In genomic region chr15:86137638-86138037, GRCm38 (mm10) we compare ENCODE assay signal across 8 mouse cellular contexts. TPM values are rescaled to one million over a fixed set of nuclear protein-coding genes. Genes with fewer than 3 reads are reported as not detected.
DNase-seq lines count a peak whose midpoint lies in the region; ATAC-seq and TF ChIP-seq lines count a peak whose summit lies in the region.
"Had no signal": no experiment of that assay in that cellular context is flagged by ENCODE, and none has a peak within 500 bp of the region (broad histone marks: within the 10 kb centered on the region; RNA-seq: fewer than 3 reads in every experiment).

No protein-coding gene starts in this region.

- no peak for TF ChIP-seq EP300 in MEL (IDR thresholded peaks at IDR 0.05; ENCODE audit: low read depth in 1 of 2, low read length in 2 of 2)
- no peak for TF ChIP-seq EP300 in lung, postnatal 0 days (IDR thresholded peaks at IDR 0.05)

- ATAC-seq in lung, postnatal 0 days = no peak; the same call in 1 of the 2 replicates
- no peak for ATAC-seq in activated CD4-positive, CD25-positive, alpha-beta regulatory T cell, adult 4 months

- no peak overlapping the region for H3K9ac ChIP-seq in MEL (ENCODE audit: control insufficient read depth, low read depth, low read length, poor library complexity, severe bottlenecking)
- no peak overlapping the region for H3K9ac ChIP-seq in lung, postnatal 0 days (replicated peaks; ENCODE audit: low read depth)

- intact Hi-C loops in left cerebral cortex, adult 2 months (cut with DNase I) = loop anchor here (5.0 kb wide), 1 partner anchor 240 kb away; no protein-coding TSS in a partner anchor
- intact Hi-C loops in left cerebral cortex, postnatal 25 days (cut with DNase I) = loop anchor here (5.0 kb wide), 1 partner anchor 240 kb away; no protein-coding TSS in a partner anchor

- no peaks in the 10 kb centered on the region for H3K79me2 ChIP-seq in MEL (ENCODE audit: control insufficient read depth, insufficient read depth, low read length, poor library complexity)

- no peaks in the 10 kb centered on the region for H3K36me3 ChIP-seq in MEL (ENCODE audit: control insufficient read depth in 1 of 2, insufficient read depth in 2 of 2, low read length in 2 of 2)
- peaks cover 11% of the 10 kb centered on the region for H3K36me3 ChIP-seq in lung, postnatal 0 days (ENCODE audit: insufficient read depth, low read length)

- no peak overlapping the region for H3K4me3 ChIP-seq in left cerebral cortex, adult 2 months
- H3K4me3 ChIP-seq in MEL (ENCODE audit: control insufficient read depth in 1 of 2, insufficient read depth in 1 of 2, low read depth in 2 of 2, low read length in 2 of 2) = no peak overlapping the region
- H3K4me3 ChIP-seq in lung, postnatal 0 days (ENCODE audit: low read depth, low read length) = no peak overlapping the region
- H3K4me3 ChIP-seq: megakaryocyte, embryonic 14.5 days had no signal

- DNase-seq in left cerebral cortex, adult 2 months (ENCODE audit: extremely low spot score in 1 of 2, low spot score in 2 of 2) = peak in 1 of 2 experiments; percentile 50
- no peak for DNase-seq in left cerebral cortex, postnatal 25 days (ENCODE audit: low spot score in 2 of 2)
- DNase-seq in MEL (ENCODE audit: low read depth, low spot score) = peak; percentile 48
- DNase-seq in brain, embryonic 14.5 days (ENCODE audit: low read depth) = no peak
- no peak for DNase-seq in lung, postnatal 0 days (ENCODE audit: low spot score)
- peak; percentile 32 to 42 for DNase-seq in thymus, adult 18-20 months

- H3K4me1 ChIP-seq in MEL (ENCODE audit: control insufficient read depth in 1 of 2, insufficient read depth in 2 of 2, low read length in 2 of 2) = no peaks in the 10 kb centered on the region
- H3K4me1 ChIP-seq in lung, postnatal 0 days (ENCODE audit: insufficient read depth, low read depth, low read length) = no peaks in the 10 kb centered on the region

- TF ChIP-seq RAD21 in MEL (IDR thresholded peaks at IDR 0.05; ENCODE audit: low read depth, low read length) = peak; percentile 24; the same call in 1 of the 2 replicates

- no peak overlapping the region for H3K4me2 ChIP-seq in lung, postnatal 0 days (replicated peaks; ENCODE audit: low read depth, low read length)

- peak; percentile 59 for TF ChIP-seq CTCF in left cerebral cortex, adult 2 months (IDR thresholded peaks at IDR 0.05)
- peak; percentile 65 to 73 (median 70) for TF ChIP-seq CTCF in MEL (IDR thresholded peaks at IDR 0.05 in 2 of 3, conservative IDR thresholded peaks at IDR 0.05 in 1 of 3; ENCODE audit: control insufficient read depth in 1 of 3, insufficient read depth in 1 of 3, low read depth in 2 of 3, low read length in 3 of 3, poor library complexity in 1 of 3, severe bottlenecking in 1 of 3)
- peak; percentile 42; the same call in 1 of the 2 replicates for TF ChIP-seq CTCF in brain, embryonic 14.5 days (IDR thresholded peaks at IDR 0.05; ENCODE audit: borderline replicate concordance, extremely low read depth, insufficient read depth, insufficient read length)
- TF ChIP-seq CTCF in lung, postnatal 0 days (IDR thresholded peaks at IDR 0.05) = peak; percentile 70

- H3K27me3 ChIP-seq in MEL (ENCODE audit: control insufficient read depth in 1 of 2, insufficient read depth in 2 of 2, low read length in 2 of 2) = no peaks in the 10 kb centered on the region
- no peaks in the 10 kb centered on the region for H3K27me3 ChIP-seq in lung, postnatal 0 days (replicated peaks; ENCODE audit: insufficient read depth, low read length)
- H3K27me3 ChIP-seq: megakaryocyte, embryonic 14.5 days had no signal

- WGBS in lung, postnatal 0 days = 55% methylated on average over 4 of the region's 4 CpGs

- no peaks in the 10 kb centered on the region for H3K9me3 ChIP-seq in MEL (replicated peaks; ENCODE audit: insufficient read depth, low read length)
- no peaks in the 10 kb centered on the region for H3K9me3 ChIP-seq in lung, postnatal 0 days (ENCODE audit: low read length)
- H3K9me3 ChIP-seq: megakaryocyte, embryonic 14.5 days had no signal

- no peak overlapping the region for H3K27ac ChIP-seq in left cerebral cortex, adult 2 months
- H3K27ac ChIP-seq in MEL (ENCODE audit: control insufficient read depth, low read depth, low read length) = no peak overlapping the region
- no peak overlapping the region for H3K27ac ChIP-seq in lung, postnatal 0 days (ENCODE audit: low read length)

- TF ChIP-seq POLR2A in MEL (IDR thresholded peaks at IDR 0.05; ENCODE audit: control insufficient read depth in 1 of 2, insufficient read depth in 1 of 2, low read depth in 1 of 2, low read length in 2 of 2, poor library complexity in 1 of 2) = no peak
- no peak for TF ChIP-seq POLR2A in brain, embryonic 14.5 days (IDR thresholded peaks at IDR 0.05; ENCODE audit: borderline replicate concordance, extremely low read depth, insufficient read depth, insufficient read length, poor library complexity, severe bottlenecking)

TF ChIP-seq in MEL, 35 proteins besides CTCF, POLR2A, EP300 and RAD21:
- TF ChIP-seq ZC3H11A (IDR thresholded peaks at IDR 0.05; ENCODE audit: low read depth, low read length) (no peak), MXI1 (IDR thresholded peaks at IDR 0.05; ENCODE audit: low read depth, low read length) (no peak), POLR2AphosphoS2 (IDR thresholded peaks at IDR 0.05; ENCODE audit: low read length) (0 out of 2 replicates have a peak, but pooled peaks have one; percentile 18), MAX (IDR thresholded peaks at IDR 0.05; ENCODE audit: low read length) (no peak), KAT2A (conservative IDR thresholded peaks at IDR 0.05; ENCODE audit: low read depth, low read length) (no peak), ZNF384 (IDR thresholded peaks at IDR 0.05; ENCODE audit: low read depth, low read length) (no peak), E2F4 (IDR thresholded peaks at IDR 0.05; ENCODE audit: borderline replicate concordance, low read depth, low read length) (no peak), SMC3 (IDR thresholded peaks at IDR 0.05; ENCODE audit: low read depth, low read length) (peak; percentile 63), TBP (IDR thresholded peaks at IDR 0.05; ENCODE audit: low read depth, low read length) (no peak), UBTF (IDR thresholded peaks at IDR 0.05; ENCODE audit: borderline replicate concordance, insufficient read depth, low read depth, low read length) (no peak), SIN3A (IDR thresholded peaks at IDR 0.05; ENCODE audit: low read length) (no peak), GATA1 (IDR thresholded peaks at IDR 0.05; ENCODE audit: low read depth, low read length) (no peak), MYB (IDR thresholded peaks at IDR 0.05; ENCODE audit: low read depth, low read length) (no peak), BHLHE40 (IDR thresholded peaks at IDR 0.05; ENCODE audit: borderline replicate concordance, low read depth, low read length) (no peak), ELF1 (IDR thresholded peaks at IDR 0.05; ENCODE audit: low read depth, low read length) (no peak), HCFC1 (IDR thresholded peaks at IDR 0.05; ENCODE audit: low read depth, low read length) (no peak)

RNA-seq across cellular contexts. Expression of gene Cerk, which starts 48.3 kb away (rescaled TPM):
- total RNA-seq in left cerebral cortex, adult 2 months (2021) = 10 to 100 TPM; 57.9 to 59.0 TPM
- total RNA-seq in left cerebral cortex, postnatal 25 days (2021) = 10 to 100 TPM; 53.6 to 55.1 TPM
- total RNA-seq in MEL (2012; rRNA removed) = 3.8 and 4.1 TPM in 2 replicates
- polyA plus RNA-seq in MEL (2012; ENCODE audit: insufficient read depth in 1 of 2, insufficient read length in 2 of 2, low read depth in 1 of 2, low replicate concordance in 2 of 2, missing spikeins in 1 of 2) = 1 to 10 TPM in 1 of 2 experiments, not detected in 1; 9.5 TPM
- polyA plus RNA-seq in brain, embryonic 14.5 days (2012; rRNA removed) = 27.3 and 32.0 TPM in 2 replicates
- 16.9 and 20.0 TPM in 2 replicates for polyA plus RNA-seq in lung, postnatal 0 days (2015; fragmentation: Nextera tagmentation; extraction: Ambion mirVana)
- 1 to 10 TPM; 5.1 to 5.7 TPM for polyA plus RNA-seq in activated CD4-positive, CD25-positive, alpha-beta regulatory T cell, adult 4 months (2017; shearing (Covaris generic))

Comparison
In these comparisons a context has a peak if more than half of its experiments do, and no peak if none do; other contexts are left out.
1. DNase-seq: peak in MEL (single experiment) and thymus, adult 18-20 months (2 of 2); none in left cerebral cortex, postnatal 25 days (0 of 2), brain, embryonic 14.5 days (single experiment) and lung, postnatal 0 days (single experiment).
2. Peak in every context shown above with its lines, with median percentiles within 50 percentile points of each other: CTCF ChIP-seq.